Mouse (Mus musculus) right cerebral cortex, postnatal 36 days (tissue): ENCODE results near the gene Lmf1.

Source experiments
- DNase-seq, 2 experiments: peaks; one replicate each; pipeline ENCODE4 v3.0.0; 2022; ENCODE audit warnings: low spot score in 2 of 2, mixed read lengths in 1 of 2

Gene Lmf1

GRCm38 (mm10) chr17:25700863-25701496 lies 122.1 kb downstream of the Lmf1 start:
- DNase-seq = no peak

- DNase-seq = no peak
Observed at GRCm38 (mm10) chr17:25709994-25710393, 131.1 kb downstream of the Lmf1 start.

- no peak for DNase-seq
Observed at GRCm38 (mm10) chr17:25711136-25711535, 132.3 kb downstream of the Lmf1 start.
